Mouse (Mus musculus) kidney, embryonic 16.5 days (tissue): ENCODE measurements around the gene Faxc. TPM values are rescaled to one million over a fixed set of nuclear protein-coding genes. Genes with fewer than 3 reads are reported as not detected.

ENCODE experiments used
- ATAC-seq: fragments of 200-750 bp; cut with Nextera tagmentation; 2 replicates; pipeline ENCODE4 v1.8.0; 2017; ENCODE audit warnings: moderate TSS enrichment; ENCODE audit not compliant: low FRiP score, low TSS enrichment
- H3K27ac ChIP-seq: fragments of 300-500 bp; sonication (generic); 2 replicates; pipeline ENCODE4 v1.5.1; 2014; ENCODE audit warnings: low read length
- H3K27me3 ChIP-seq: fragments of 300-500 bp; sonication (generic); 2 replicates; pipeline ENCODE4 v1.6.1; 2014; ENCODE audit warnings: low read length, control low read depth, mixed read lengths; ENCODE audit not compliant: insufficient read depth
- H3K36me3 ChIP-seq: fragments of 300-500 bp; sonication (generic); 2 replicates; pipeline ENCODE4 v1.6.1; 2014; ENCODE audit warnings: low read length, control low read depth, mixed read lengths; ENCODE audit not compliant: insufficient read depth
- H3K4me1 ChIP-seq: fragments of 300-500 bp; sonication (generic); 2 replicates; pipeline ENCODE4 v1.6.1; 2014; ENCODE audit warnings: low read length, control low read depth, mixed read lengths; ENCODE audit not compliant: insufficient read depth
- H3K4me2 ChIP-seq: fragments of 300-500 bp; sonication (generic); replicated peaks from 2 replicates; pipeline ENCODE4 v1.6.1; 2014; ENCODE audit warnings: low read depth, low read length
- H3K4me3 ChIP-seq: fragments of 300-500 bp; sonication (generic); 2 replicates; pipeline ENCODE4 v1.5.1; 2014; ENCODE audit warnings: mild to moderate bottlenecking, low read length
- H3K9ac ChIP-seq: fragments of 300-500 bp; sonication (generic); replicated peaks from 2 replicates; pipeline ENCODE4 v1.6.1; 2014; ENCODE audit warnings: low read length
- H3K9me3 ChIP-seq: fragments of 300-500 bp; sonication (generic); 2 replicates; pipeline ENCODE4 v1.6.1; 2016; ENCODE audit warnings: low read length, control low read depth
- WGBS: fragments of 180-500 bp; shearing (Covaris S2); extraction: QIAGEN DNeasy Blood & Tissue Kit; methylation state at CpG from one replicate; pipeline ENCODE4 v1.1.7; 2014; 5-methylcytosine and 5-hydroxymethylcytosine counted together
- polyA plus RNA-seq: library from polyadenylated mRNA; unstranded; fragments of >200 nt; fragmentation: Nextera tagmentation; extraction: Ambion mirVana; gene quantifications from 2 replicates; pipeline ENCODE4 v1.2.1, GENCODE M21; 2015

The Faxc gene
- polyA plus RNA-seq, 1 experiment from 2014 or later, result 3.2 TPM

- no peaks in the 10 kb centered on the region for H3K4me1 ChIP-seq
- H3K36me3 ChIP-seq, result no peaks in the 10 kb centered on the region
- no peak overlapping the region for H3K9ac ChIP-seq
- H3K4me2 ChIP-seq, result no peak overlapping the region
- no peak overlapping the region for H3K27ac ChIP-seq
- no peak overlapping the region for H3K4me3 ChIP-seq
- no peaks in the 10 kb centered on the region for H3K9me3 ChIP-seq
- ATAC-seq, result no peak
- no peaks in the 10 kb centered on the region for H3K27me3 ChIP-seq
- WGBS, result 48% methylated on average over 2 of the region's 2 CpGs
These were observed 21.1 kb downstream of the Faxc start for GRCm38 (mm10) chr4:21952255-21952654.

GRCm38 (mm10) chr4:21957570-21958321, 26.6 kb downstream of the Faxc start:
- Histone ChIP-seq H3K27ac (no peak overlapping the region), H3K9me3 (no peaks in the 10 kb centered on the region), H3K9ac (no peak overlapping the region), H3K36me3 (no peaks in the 10 kb centered on the region), H3K27me3 (no peaks in the 10 kb centered on the region), H3K4me3 (no peak overlapping the region), H3K4me2 (no peak overlapping the region), H3K4me1 (no peaks in the 10 kb centered on the region)
- ATAC-seq, result peak; percentile 74; the same call in 1 of the 2 replicates
- WGBS, result 55% methylated on average over 7 of the region's 7 CpGs

- Histone ChIP-seq H3K27me3 (no peaks in the 10 kb centered on the region), H3K27ac (no peak overlapping the region), H3K4me3 (no peak overlapping the region), H3K9me3 (peaks cover 2% of the 10 kb centered on the region; the same call in 1 of the 2 replicates), H3K9ac (no peak overlapping the region), H3K36me3 (no peaks in the 10 kb centered on the region), H3K4me1 (no peaks in the 10 kb centered on the region), H3K4me2 (no peak overlapping the region)
- ATAC-seq, result no peak
- WGBS, result 20% methylated on average over 1 of the region's 1 CpGs
These were observed 40.8 kb downstream of the Faxc start for GRCm38 (mm10) chr4:21971949-21972348.

DNA sequence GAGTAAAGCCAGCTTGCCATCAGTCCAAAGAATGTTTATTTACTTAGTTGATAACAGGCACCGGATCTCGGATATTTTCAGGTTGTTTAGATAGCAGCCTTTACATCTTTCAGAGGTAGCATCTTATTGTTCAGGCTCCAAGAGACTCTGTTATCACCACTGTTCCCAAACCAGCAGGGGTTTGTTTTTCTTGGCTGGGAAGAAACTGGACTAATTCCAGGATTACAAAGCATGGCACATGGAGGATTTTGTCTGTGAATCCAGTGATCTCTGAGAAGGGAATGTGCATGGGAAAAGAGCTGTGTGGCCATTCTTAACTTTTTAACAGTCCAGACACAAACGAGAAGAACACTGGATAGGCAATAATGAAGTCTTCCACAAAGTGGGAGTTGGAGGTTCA, 43.0 kb downstream of the Faxc start:
- no peaks in the 10 kb centered on the region for H3K36me3 ChIP-seq
- H3K27me3 ChIP-seq, result no peaks in the 10 kb centered on the region
- H3K4me2 ChIP-seq, result no peak overlapping the region
- no peak overlapping the region for H3K9ac ChIP-seq
- H3K27ac ChIP-seq, result no peak overlapping the region
- 22% methylated on average over 3 of the region's 3 CpGs for WGBS
- peaks cover 2% of the 10 kb centered on the region; the same call in 1 of the 2 replicates for H3K9me3 ChIP-seq
- H3K4me3 ChIP-seq, result no peak overlapping the region
- ATAC-seq, result no peak
- H3K4me1 ChIP-seq, result no peaks in the 10 kb centered on the region

DNA sequence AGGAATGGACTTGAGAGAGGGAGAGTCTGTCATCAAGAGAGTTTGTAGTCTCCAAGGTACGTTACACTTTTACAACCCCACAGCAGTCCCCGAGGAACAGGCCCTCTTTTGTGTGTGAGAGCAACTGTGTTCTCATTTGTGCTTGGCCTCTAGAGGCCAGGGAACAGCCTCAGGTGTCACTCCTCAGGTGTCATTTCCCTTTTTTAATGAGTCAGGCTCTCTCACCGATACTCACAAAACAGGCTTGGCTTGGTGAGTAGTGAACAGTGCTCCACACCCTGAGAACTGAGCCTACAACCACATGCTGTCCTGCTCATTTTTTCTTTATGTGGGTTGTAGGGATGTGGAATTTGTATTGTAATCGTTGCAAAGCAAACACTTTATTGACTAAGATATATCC, 49.3 kb downstream of the Faxc start:
- Histone ChIP-seq H3K36me3 (no peaks in the 10 kb centered on the region; the same call in 1 of the 2 replicates), H3K27me3 (no peaks in the 10 kb centered on the region), H3K4me1 (no peaks in the 10 kb centered on the region), H3K27ac (no peak overlapping the region), H3K4me3 (no peak overlapping the region), H3K9me3 (no peaks in the 10 kb centered on the region), H3K9ac (no peak overlapping the region), H3K4me2 (no peak overlapping the region)
- ATAC-seq, result no peak
- WGBS, result 53% methylated on average over 4 of the region's 4 CpGs

DNA sequence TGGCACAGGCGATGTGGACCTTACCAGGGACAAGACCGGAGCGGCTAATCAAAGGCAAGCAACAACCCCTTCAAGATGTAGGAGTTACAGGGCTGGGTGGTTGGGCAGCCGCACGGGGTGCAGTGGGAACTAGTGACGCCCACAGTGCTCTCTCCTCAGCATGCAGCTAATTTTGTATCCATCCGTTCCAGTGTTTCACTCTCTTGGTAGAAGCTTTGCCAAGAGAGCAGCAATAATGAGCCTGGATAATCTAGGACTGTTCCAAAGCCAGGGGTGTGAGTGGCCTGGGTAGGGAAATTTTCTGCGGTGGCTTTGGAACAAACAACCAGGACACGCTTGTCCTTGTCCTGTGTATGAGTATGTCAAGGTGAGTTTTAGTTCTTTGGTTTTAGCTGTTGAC, 51.3 kb downstream of the Faxc start:
- Histone ChIP-seq H3K27ac (no peak overlapping the region), H3K36me3 (no peaks in the 10 kb centered on the region; the same call in 1 of the 2 replicates), H3K27me3 (no peaks in the 10 kb centered on the region), H3K9me3 (no peaks in the 10 kb centered on the region), H3K4me2 (no peak overlapping the region), H3K4me1 (no peaks in the 10 kb centered on the region), H3K4me3 (no peak overlapping the region), H3K9ac (no peak overlapping the region)
- 94% methylated on average over 9 of the region's 9 CpGs for WGBS
- ATAC-seq, result no peak

- ATAC-seq, result no peak
- Histone ChIP-seq H3K9me3 (no peaks in the 10 kb centered on the region), H3K27me3 (no peaks in the 10 kb centered on the region), H3K4me1 (no peaks in the 10 kb centered on the region), H3K9ac (no peak overlapping the region), H3K36me3 (no peaks in the 10 kb centered on the region; the same call in 1 of the 2 replicates), H3K4me3 (no peak overlapping the region), H3K4me2 (no peak overlapping the region), H3K27ac (no peak overlapping the region)
- WGBS, result 73% methylated on average over 8 of the region's 8 CpGs
These were observed 55.7 kb downstream of the Faxc start for GRCm38 (mm10) chr4:21986857-21987256.

DNA sequence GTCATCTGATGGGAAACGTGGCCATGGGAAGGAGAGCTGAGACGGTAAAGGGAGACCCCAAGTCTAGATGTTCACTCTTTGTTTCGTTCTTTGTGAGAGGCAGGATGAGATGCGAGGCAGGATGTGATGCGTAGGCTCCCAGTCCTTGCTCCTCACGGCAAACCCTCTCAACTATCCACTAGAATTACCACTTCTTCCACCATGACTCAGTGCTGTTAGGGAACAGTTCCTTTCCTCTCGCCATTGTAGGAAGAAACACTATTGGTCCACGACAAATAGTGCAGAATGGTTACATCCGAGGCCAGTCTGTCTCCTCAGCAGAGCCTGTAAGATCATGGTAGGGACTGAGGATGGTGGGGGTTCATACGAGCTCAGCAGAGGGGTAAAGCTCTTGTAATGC, 56.3 kb downstream of the Faxc start:
- Histone ChIP-seq H3K4me1 (no peaks in the 10 kb centered on the region), H3K9me3 (no peaks in the 10 kb centered on the region), H3K4me3 (no peak overlapping the region), H3K4me2 (no peak overlapping the region), H3K9ac (no peak overlapping the region), H3K36me3 (no peaks in the 10 kb centered on the region; the same call in 1 of the 2 replicates), H3K27me3 (no peaks in the 10 kb centered on the region), H3K27ac (no peak overlapping the region)
- no peak for ATAC-seq
- 85% methylated on average over 10 of the region's 10 CpGs for WGBS

DNA sequence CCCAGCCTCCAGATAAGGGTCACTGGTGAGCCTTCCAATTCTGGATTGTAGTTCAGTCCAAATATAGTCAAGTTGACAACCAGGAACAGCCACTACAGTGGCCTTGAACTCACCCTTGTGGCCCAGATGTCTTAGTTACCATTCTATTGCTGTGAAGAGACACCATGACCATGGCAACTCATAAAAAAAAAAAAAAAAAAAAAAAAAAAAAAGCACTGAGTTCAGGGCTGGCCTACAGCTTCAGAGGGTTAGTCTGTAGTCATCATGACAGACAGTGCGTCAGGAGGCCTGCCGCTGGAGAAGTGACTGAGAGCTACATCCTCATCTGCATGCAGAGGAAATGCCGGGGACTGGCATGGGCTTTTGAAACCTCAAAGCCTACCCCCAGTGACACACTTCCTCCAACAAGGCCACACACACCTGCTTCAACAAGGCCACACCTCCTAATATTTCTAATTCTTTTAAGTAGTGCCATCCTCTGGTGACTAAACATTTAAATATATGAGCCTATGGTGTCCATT, 58.5 kb downstream of the Faxc start:
- 91% methylated on average over 3 of the region's 3 CpGs for WGBS
- no peak for ATAC-seq
- Histone ChIP-seq H3K9ac (no peak overlapping the region), H3K4me2 (no peak overlapping the region), H3K36me3 (0 out of 2 replicates have a peak, but pooled peaks cover 3% of the 10 kb centered on the region), H3K27ac (no peak overlapping the region), H3K4me3 (no peak overlapping the region), H3K27me3 (no peaks in the 10 kb centered on the region), H3K9me3 (no peaks in the 10 kb centered on the region), H3K4me1 (no peaks in the 10 kb centered on the region)

GRCm38 (mm10) chr4:21990580-21991235, 59.6 kb downstream of the Faxc start:
- H3K36me3 ChIP-seq, result 0 out of 2 replicates have a peak, but pooled peaks cover 3% of the 10 kb centered on the region
- H3K4me1 ChIP-seq, result no peaks in the 10 kb centered on the region
- no peak overlapping the region for H3K9ac ChIP-seq
- no peak overlapping the region for H3K27ac ChIP-seq
- no peaks in the 10 kb centered on the region for H3K9me3 ChIP-seq
- no peak overlapping the region for H3K4me3 ChIP-seq
- WGBS, result 38% methylated on average over 3 of the region's 3 CpGs
- no peak overlapping the region for H3K4me2 ChIP-seq
- no peaks in the 10 kb centered on the region for H3K27me3 ChIP-seq
- no peak for ATAC-seq
